Mouse (Mus musculus): ENCODE measurements at regions not wholly inside any gene's neighbourhood (a gene's known extent, or its start where the extent isn't known, plus 50 kb on each side); places are given as distances from the start of the nearest gene placed in this dataset.

GRCm38 (mm10) chr14:39956588-39956987 lies 483.7 kb upstream of the Nrg3 start:
- peak; percentile 3 to 20 for DNase-seq (ENCODE audit: low spot score in 2 of 2)

DNA sequence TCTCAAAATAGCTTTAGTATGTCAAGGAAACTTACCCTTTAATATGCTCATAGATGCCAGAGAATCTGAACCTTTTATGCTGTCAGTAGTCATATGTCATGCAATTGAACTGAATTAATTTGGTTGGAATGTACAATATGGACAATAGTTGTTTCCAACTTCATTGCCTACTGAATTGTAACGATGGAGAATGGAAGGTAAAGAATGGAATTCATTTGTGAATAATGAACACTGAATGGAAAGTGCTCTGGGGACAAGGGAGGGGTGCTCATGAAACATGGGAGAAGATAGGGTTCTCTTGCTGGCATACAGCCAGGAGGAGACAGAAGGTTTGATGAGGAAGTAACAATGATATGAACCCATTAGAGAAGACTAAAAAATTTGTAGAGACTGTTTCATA lies 471.8 kb upstream of the Nrg3 start:
- DNase-seq (ENCODE audit: low spot score in 2 of 2) = no peak

Measured in left cerebral cortex, adult 18-20 months (tissue).